Mouse (Mus musculus) heart, postnatal 10 days (tissue): Measurements from ENCODE around the gene Vdac1. TPM values are rescaled to one million over a fixed set of nuclear protein-coding genes. Genes with fewer than 3 reads are reported as not detected.

Experiments
- DNase-seq, 2 experiments: peaks; one replicate each; pipeline ENCODE4 v3.0.0; 2021
- intact Hi-C: fragments of 180-260 bp; cut with DNase I; formaldehyde crosslinking; loops from one replicate; pipeline ENCODE4 v1.15.1; 2025
- total RNA-seq, 2 experiments: library from RNA; stranded (reverse); gene quantifications; 2 replicates each; pipeline ENCODE4 v1.2.3; 2021

Gene Vdac1
- total RNA-seq: 100 to 1,000 TPM; 861 to 884 TPM

DNA sequence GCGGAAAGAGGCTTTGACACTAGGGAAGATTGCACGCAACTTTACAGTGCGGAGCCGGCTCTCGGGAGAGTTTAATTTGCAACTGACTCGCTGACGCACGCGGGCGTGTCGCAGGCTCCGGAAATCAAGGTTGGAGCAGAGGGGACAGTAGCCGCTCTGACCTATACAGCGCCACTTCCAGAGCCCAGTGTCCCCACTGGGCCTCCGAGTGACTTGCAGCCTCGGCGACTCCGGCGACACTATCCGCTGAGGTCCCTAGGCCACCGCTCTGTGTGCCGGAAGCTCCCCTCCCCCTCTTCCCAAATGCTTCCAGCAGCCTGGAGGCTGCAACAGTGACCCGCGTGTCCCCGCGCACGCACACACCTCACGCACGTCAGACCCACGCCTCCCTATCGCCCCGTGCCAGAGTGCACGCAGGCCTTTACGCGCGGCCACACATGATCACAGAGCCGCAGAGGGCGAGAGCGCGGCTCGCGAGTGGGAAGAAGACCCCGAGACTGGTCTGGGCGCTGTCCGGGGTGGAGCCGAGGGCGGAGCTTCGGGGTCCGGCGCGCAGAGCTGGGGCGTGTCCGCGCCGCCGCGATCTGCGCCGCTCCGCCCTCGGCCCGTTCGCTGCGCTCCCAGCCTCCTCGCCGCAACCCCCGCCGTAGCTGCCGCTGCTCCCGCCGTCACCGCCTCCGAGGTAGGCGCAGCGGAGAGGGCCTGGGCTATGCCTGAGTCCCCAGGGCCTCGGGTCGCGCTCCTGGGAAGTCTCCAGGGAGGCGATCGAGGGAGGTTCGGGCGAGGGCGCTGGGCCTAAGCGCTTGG, at the start of gene Vdac1:
TSS of gene Vdac1 (plus strand) at position 390 of the 807 bp plus-strand sequence.
- intact Hi-C loops: no loop called here
- DNase-seq: peak; percentile 92 to 93

DNA sequence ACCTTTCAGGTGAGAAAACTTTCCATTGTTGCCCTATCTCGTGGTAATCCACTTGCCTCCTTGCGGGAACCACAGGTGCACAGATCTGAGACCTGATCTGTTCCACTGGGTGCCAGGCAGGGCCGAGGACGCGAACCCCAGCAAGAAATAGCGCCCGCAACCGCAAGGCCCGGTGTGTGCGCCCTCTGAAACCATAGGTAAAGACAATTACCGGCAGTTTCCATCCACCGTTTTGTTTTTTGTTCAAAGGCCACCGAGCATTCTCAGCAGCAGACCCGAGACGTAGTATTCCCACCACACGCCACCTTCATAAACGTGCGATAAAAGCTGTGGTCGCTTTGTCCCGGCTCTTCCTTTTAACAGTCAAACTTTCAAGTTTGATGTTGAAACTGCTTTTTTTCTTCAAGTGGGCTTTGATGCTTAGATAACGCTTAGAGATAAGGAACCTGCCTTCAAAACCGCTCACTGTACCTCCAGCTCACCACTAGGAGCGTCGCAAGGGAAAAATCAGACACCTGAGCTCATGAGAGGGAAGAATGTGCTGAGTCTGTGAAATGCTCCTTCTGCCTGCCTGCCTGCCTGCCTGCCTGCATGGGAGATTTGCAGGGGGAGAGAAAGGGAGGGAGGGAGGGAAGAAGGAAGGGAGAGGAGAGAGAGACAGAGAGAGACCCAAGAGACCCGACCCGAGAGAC, 46.4 kb upstream of the Vdac1 start:
- intact Hi-C loops: no loop called here
- peak in 1 of 2 experiments; percentile 34 for DNase-seq

DNA sequence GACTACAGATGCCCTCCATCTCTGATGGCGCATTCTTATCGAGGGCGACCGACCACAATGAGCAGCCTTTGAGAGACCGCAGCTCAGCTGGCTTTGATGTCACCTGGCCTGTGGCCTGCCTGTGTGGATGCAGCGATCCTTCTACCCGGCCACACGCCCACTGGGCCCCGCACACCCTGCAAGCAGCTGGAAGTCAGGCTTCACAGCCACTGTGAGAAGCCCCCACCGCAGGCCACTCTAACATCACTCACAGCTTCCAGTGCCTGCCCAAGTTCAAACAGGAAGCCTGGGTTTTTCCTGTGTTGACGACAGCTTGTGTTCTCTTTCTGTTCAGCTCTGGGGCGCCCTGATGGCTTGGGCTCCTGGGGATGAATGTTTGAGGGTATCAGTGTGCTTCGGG, 42.2 kb upstream of the Vdac1 start:
- intact Hi-C loops: no loop called here

DNA sequence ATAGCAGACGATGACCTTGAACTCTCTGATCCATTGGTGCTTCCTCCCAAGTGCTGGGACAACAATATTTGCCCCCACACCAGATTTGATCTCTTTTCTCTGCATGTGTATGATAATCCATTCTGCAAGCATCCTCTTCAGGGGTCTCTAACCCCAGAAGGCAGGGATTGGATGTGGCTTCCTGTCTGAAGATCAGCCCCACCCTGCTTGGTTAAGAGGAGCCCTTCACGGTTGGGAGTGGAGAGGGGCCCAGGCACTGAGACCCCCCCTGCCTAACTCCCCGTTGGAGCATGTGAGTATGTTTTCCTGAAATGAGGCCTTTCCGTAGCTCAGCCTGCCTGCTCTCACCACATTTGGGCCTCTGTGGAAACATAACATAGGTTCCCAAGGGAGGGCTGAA, 41.0 kb upstream of the Vdac1 start:
- DNase-seq: no peak
- intact Hi-C loops: loop anchor here (10.0 kb wide), 1 partner anchor 285 kb away; no protein-coding TSS in a partner anchor

More for the DNA sequence above, 42.2 kb upstream of the Vdac1 start:
- no peak for DNase-seq

DNA sequence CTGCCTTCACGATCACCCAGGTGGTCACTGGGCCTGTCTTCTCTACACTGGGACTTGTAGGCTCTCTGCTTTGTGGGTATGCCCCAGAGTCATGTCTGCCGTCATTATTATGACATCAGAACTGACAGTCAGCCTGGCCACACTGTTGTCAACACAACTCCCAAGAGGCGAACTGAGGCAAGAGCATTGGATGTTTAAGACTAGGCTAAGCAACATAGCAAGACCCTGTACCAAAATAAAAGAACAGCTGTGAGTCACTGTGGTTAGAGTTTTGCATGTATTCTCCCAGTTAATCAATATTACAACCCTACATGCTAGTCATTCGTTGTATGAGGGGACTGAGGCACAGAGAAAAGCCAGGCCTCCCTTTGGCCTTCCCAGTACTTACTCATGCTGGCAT, 40.1 kb upstream of the Vdac1 start:
- DNase-seq: no peak
- intact Hi-C loops: loop anchor here (10.0 kb wide), 1 partner anchor 286 kb away; no protein-coding TSS in a partner anchor

DNA sequence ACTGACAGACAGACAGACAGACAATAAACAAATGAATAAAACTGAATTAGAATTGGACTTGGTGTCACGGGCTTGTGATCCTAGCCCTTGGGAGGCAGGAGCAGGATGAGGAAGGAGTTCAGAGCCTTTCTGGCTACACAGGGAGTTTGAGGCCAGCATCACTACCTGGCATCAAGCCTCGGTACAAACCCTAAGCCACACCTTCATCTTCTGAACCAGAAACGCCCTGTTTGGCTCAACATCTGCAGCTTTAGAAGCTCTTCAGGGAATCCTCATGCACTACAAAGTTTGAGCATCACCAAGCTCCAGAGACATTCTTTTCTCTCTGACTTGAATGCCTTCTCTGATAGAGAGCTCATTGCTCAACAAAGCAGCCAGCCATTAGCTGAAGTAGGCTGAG, 39.1 kb upstream of the Vdac1 start:
- intact Hi-C loops: loop anchor here (10.0 kb wide), 1 partner anchor 287 kb away; no protein-coding TSS in a partner anchor
- DNase-seq: no peak

DNA sequence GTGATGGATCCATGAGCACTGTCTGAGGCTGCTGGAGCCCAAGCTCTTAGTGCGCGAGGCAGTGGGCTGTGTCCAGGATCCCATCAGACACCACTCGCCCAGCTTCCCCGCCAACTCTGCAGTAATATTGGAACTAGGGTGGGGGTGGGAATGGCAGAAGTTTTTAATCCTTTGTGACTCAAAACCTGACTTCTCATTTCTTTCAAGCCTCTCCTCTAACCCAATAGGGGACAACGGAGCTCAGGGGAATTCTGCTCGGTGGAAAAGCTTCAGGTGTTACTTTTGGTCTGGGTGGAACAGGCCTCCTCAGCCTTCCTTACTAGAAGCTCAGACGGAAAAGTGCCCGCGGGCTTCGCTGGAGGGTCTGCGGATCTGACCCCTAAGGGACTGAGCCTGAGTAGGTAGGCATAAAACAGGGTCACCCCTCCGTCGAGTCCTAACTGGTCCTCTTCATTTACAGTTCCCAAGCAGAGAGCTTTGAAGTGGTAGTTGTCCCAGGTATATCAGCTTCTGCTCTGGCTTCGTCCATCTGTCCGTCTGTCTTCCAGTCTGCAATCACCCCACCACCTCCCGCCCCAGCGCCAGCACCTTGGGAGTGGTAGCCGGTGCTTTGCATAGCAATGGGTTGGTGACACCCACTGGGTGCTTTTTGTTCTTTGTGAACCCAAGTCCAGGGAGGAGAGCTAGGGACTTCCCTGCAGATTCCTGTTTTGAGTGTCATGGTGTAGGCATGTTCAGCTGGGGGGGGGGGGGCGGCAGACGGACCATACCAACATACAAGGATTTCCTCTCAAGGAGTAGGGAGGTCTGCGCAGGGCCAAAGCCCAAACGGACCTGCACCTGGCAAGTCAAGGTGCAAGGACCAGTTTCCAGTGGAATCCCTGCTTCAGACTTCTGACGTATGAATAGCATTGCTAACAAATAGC, 36.0 kb upstream of the Vdac1 start:
- no peak for DNase-seq
- intact Hi-C loops: loop anchor here (10.0 kb wide), 1 partner anchor 290 kb away; no protein-coding TSS in a partner anchor

DNA sequence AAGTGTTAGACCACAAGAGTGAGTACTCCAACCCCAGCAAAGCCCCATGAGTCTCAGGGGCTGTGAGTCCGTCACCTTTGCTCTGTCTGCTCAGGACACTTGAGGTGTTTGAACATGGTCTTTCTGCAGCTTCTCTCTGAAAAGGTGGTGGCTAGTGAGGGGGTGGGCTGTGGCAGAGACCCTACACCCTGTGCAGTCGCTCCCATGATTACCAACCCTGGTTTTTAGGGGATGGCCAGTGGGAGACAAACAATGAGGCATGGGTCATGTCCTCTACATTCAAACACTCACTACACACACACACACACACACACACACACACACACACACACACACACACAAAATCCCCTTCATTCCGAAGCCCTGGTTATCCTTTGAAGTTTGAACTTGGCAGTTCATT, 33.3 kb upstream of the Vdac1 start:
- intact Hi-C loops: loop anchor here (10.0 kb wide), 1 partner anchor 293 kb away; no protein-coding TSS in a partner anchor
- no peak for DNase-seq

DNA sequence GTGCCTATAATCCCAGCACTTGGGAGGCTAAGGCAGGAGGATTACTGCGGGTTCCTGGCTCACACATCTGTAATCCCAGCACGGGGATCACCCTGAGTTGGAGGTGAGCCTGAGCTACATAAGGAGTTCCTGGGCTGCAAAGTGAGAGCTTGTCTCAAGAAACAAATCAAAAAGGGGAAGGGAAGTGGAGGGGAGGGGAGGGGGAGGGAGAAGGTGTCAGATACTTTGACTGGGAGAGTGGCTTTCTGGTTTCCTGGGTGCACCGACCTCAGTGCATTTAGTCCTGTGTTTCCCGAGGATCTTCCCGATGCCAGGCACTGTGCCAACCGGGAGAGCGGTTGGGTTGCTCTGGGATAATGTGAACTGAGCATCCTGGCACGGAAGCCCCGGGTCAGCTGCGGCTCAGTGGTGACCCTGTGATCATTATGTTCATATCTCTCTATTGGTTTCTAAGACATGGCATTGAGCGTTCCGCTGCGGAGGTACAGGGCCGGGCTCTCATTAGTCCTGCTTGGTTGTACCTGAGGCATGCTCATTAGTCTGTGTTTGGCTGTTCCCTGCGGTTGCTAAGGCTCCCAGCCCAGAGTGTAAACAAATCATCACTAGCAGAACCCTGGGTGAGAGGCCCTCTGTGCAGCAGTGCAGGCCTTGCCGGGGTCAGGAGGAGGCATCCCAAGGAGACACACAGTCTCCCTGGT, 28.1 kb upstream of the Vdac1 start:
- intact Hi-C loops: no loop called here
- DNase-seq: no peak

DNA sequence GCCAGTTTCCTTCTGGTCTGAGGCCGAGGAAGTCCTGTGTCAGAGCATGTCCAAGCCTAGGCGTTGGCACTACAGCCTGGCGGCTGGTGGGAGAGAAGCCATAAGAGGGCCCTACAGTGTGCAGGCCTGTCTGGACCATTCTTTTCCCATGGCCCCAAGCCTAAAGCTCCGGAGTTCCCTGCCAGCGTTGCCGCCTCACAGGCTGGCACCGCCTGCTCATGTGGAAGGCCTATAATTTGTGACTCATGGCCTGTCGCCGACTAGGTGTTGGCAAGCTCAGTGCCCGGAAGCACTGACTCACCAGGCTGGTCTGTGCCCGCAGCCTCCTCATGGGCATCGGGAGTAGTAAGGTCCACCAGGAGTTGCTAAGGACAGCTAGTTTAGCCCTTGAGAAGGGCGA, 27.0 kb upstream of the Vdac1 start:
- peak; percentile 33 to 37 for DNase-seq
- intact Hi-C loops: no loop called here

DNA sequence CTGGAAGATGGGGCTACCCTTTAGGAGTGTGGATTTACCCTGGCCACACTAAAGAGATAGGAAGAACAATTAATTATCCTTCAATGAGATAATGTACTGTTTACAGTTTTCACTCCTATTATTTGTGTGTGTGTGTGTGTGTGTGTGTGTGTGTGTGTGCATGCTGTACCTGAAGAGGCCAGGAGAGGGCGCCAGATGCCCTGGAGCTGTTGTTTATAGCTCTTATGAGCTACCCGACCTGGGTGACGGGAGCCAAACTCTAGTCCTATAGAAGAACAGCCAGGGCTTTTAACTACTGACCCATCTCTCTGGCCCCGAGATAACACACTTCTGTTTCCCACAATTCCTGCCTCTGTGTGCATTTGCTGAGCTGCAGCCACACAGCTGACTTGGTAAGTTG, 25.4 kb upstream of the Vdac1 start:
- DNase-seq: no peak
- intact Hi-C loops: no loop called here

DNA sequence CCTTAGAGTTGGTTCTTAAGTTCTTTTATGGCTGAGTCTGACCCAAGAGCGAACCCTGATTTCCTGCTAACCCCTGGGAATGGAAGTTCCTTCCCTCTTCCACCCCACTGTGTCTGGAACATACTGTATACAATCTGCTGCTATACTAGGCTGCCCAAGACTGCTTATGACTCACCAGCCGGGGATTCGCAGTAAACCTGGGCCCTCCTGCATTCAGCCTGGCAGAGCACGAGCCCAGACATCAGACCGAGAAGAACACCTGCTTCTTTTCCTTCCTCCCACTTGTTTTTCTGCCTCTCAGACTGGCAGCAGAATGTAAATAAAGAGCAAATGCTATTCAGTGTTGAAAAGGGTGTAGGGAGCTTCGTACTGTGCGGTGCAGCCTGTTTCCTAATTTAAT, 24.7 kb upstream of the Vdac1 start:
- DNase-seq: no peak
- intact Hi-C loops: no loop called here

DNA sequence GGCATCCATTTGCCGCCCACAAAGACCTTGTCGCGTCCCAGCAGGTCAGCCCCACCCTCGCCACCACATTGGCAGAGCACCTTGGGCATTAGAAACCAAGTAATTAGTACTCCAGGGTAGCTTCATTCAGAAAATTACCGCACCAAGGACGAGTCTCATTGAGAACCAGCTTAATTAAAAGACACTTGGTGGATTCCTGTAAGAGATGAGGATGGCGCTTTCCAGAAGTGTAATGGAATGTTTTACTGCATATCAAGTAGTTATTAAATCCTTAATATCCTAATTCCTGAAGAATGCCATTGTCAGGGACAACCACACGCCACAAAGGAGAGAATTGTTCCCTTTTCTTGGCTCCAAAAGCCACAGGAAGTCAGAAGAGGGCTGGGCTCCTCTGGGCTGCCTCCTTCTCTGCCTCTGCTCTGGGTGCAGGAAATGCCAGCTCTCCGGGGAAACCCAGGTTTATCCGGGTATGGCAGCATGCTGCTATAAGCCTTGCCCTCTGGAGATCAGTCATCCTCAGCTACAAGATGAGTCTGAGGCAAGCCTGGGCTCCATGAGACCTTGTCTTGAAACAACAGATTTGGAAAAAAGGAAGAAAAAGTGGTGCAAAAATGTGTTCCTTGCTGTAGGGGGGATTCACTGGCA, 22.9 kb upstream of the Vdac1 start:
- DNase-seq: no peak
- intact Hi-C loops: no loop called here

DNA sequence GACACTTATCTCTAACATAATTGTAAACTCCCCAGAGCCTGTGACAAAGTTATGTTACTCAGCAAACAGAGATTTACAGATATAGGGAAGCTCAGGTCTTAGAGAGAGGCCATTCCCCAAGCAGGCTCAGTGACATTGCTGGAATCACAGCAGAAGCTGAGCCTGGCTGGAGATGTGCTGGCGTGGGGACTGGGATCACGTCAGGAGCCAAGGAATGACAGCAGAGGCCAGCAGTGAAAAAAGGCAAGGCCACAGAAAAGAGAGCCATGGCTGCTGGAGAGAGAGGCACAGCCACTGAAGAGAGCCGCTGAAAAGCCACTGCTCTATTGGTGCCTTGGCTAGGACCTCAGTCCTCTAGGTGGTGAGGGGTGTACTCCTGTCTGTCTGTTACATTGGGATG, 22.3 kb upstream of the Vdac1 start:
- intact Hi-C loops: no loop called here
- no peak for DNase-seq

DNA sequence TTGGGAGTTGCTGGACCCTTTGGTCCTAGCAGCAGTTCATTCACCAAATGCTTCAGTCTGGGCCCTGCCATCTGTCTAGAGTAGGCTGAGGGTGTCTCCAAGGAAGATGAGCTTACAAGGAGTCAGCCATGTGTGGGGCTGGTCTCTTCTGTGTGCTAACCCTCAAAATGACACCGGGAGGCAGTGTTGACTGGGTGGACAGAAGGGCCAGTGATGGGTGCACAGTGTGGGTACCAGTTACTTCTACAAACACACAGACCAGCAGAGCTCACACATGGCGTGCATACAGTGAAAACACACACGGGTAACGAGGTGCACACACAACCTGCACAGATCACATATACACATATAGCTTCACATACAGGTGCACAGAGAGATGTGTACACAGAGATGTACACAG, 21.6 kb upstream of the Vdac1 start:
- intact Hi-C loops: no loop called here

DNA sequence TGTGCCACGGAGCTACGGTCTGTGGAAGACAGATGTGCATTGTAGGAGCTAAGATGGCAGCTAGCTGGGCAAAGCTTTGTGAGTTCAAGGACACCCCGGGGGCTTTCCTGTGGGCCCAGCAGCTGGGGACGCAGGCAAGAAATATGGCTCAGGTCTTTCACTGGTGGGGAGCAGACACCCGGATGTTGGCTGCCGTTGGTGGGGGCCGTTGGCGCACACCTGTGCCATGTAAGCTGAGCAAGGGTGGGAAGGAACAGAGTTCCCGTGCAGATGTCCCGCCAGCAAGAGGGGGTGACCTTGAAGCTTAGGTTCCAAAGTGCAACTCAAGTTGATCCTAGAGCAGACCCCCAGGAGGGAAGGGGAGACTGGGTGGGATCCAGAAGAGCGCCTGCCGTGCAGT, 21.1 kb upstream of the Vdac1 start:
- intact Hi-C loops: no loop called here

More for the DNA sequence above, 21.6 kb upstream of the Vdac1 start:
- no peak for DNase-seq

DNA sequence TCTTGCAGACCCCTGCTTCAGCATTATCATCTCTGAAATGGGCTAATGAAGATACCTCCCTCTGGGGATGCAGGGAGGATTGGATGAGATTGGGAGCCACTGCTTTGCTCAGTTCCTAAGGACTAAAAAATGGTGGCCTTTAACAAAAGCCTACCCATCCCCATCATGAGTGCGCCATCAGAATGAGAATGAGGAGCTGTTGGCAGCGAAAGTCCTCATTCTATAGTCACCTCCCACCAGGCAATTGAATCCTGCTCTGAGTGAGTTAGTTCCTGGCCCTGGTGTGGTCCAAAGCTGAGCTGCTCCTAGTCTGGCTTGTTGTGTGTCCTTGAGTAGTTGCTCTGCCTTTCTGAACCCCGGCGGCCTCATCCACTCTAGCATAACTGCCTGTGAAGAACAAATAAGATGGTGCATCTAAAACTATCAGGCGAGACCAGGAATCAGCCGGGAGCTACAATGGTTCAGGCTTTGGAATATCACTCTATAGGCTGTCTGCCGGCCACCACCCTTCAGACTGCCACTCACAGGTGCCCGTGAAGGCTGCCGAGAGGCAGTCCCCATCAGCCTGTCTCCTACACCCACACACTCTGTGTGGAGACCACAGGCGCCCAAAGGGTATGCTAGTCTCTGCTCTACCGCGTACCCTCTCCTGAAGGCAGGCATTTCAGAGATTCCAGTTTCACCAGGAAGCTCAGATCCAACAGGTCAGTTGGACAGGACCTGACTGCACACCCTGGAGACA, 20.4 kb upstream of the Vdac1 start:
- intact Hi-C loops: loop anchor here (5.0 kb wide), 2 partner anchors 43 to 198 kb away; no protein-coding TSS in a partner anchor
- no peak for DNase-seq

More for the DNA sequence above, 21.1 kb upstream of the Vdac1 start:
- no peak for DNase-seq

DNA sequence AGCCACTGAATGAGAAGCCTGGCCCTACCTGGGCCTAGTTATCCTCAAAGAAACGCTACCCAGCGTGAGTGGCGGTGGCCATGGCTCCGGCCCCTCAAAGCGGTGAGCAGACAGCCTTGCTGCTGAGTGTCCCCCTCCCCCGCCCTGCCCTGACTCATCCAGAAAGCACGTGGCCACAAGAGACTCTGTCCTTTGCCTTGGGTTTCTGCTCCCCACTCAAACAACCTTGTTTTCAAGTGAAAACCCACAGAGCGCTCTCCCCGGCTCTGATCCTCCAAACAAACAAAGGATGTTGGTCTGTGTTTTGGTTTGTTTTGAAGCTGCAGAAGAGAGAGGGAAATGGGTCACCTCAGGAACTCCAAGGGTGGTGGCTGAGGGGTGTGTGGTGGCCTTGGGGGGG, 19.7 kb upstream of the Vdac1 start:
- no peak for DNase-seq
- intact Hi-C loops: loop anchor here (5.0 kb wide), 2 partner anchors 44 to 199 kb away; no protein-coding TSS in a partner anchor

DNA sequence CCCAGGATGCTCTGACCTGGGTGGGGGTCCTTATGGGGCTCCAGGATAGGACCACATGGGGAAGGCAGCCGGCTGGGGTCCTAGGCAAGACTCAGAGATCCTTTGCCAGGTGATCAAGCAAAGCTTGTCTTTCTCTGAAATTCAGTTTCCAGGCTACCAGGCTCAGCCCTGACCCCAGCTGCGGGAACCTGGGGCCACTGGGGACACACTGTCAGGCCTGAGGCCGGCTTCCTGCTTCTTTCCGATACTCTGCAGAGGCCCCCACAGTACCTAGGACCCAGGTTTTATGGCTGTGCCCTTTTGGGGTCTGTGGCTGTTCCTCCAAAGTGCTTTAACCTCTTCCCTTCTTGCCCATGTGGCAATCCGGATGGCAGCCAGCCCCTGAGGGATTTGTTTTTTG, 19.2 kb upstream of the Vdac1 start:
- intact Hi-C loops: loop anchor here (5.0 kb wide), 2 partner anchors 44 to 199 kb away; no protein-coding TSS in a partner anchor

More for the DNA sequence above, 19.2 kb upstream of the Vdac1 start:
- no peak for DNase-seq
